Mouse (Mus musculus) olfactory bulb, adult 2 months (tissue): Measurements from ENCODE around the gene Erc2. TPM values are rescaled to one million over a fixed set of nuclear protein-coding genes. Genes with fewer than 3 reads are reported as not detected.

ENCODE experiments used
- H3K27ac ChIP-seq: fragments of 200-500 bp; 2 replicates; pipeline ENCODE4 v1.5.1; 2012; ENCODE audit warnings: low read depth, low read length; ENCODE audit not compliant: insufficient read depth
- H3K4me1 ChIP-seq: fragments of 200-500 bp; 2 replicates; pipeline ENCODE4 v1.6.1; 2012; ENCODE audit warnings: low read length; ENCODE audit not compliant: control insufficient read depth, insufficient read depth
- H3K4me3 ChIP-seq: fragments of 200-500 bp; 2 replicates; pipeline ENCODE4 v1.5.1; 2012; ENCODE audit warnings: mild to moderate bottlenecking, low read depth, low read length, moderate library complexity; ENCODE audit not compliant: insufficient read depth
- POLR2A ChIP-seq: fragments of 200-500 bp; IDR thresholded peaks from 2 replicates; pipeline ENCODE4 v1.6.1; 2012; ENCODE audit warnings: mild to moderate bottlenecking, low read depth, low read length, moderate library complexity; ENCODE audit not compliant: insufficient read depth
- WGBS: fragments of 180-500 bp; shearing (Covaris S2); methylation state at CpG from one replicate; pipeline ENCODE4 v1.1.7; 2018; 5-methylcytosine and 5-hydroxymethylcytosine counted together
- polyA plus RNA-seq: library from polyadenylated mRNA; stranded (reverse); fragments of >200 nt; gene quantifications from 2 replicates; pipeline ENCODE4 v1.2.4, GENCODE M21; 2012; ENCODE audit warnings: low replicate concordance; ENCODE audit not compliant: missing spikeins, insufficient read depth, insufficient read length

The Erc2 gene
- polyA plus RNA-seq, 1 experiment = not detected

GRCm38 (mm10) chr14:28525566-28525965 lies 903.3 kb downstream of the Erc2 start:
- H3K4me1 ChIP-seq = no peaks in the 10 kb centered on the region
- WGBS = 80% methylated on average over 1 of the region's 1 CpGs
- no peak overlapping the region for H3K4me3 ChIP-seq
- no peak for TF ChIP-seq POLR2A
- no peak overlapping the region for H3K27ac ChIP-seq

Other genes with a start within 250 kb of the Erc2 start
- gene Fam208a, start 193.6 kb upstream of the Erc2 start, polyA plus RNA-seq = 80.2 and 100 TPM in 2 replicates
- gene Ccdc66, start 114.0 kb upstream of the Erc2 start, polyA plus RNA-seq = not detected in 2 replicates